ENCODE assay signal across 8 mouse cellular contexts in genomic region chr8:48843931-48844285, GRCm38 (mm10). TPM values are rescaled to one million over a fixed set of nuclear protein-coding genes. Genes with fewer than 3 reads are reported as not detected.
A peak's percentile ranks its signal among the peaks of the same experiment; 100 is the strongest.
DNase-seq lines count a peak whose midpoint lies in the region; ATAC-seq lines count a peak whose summit lies in the region.

TSS of gene Tenm3 (minus strand) at chr8:48843951.

- H3K9me3 ChIP-seq in heart, embryonic 10.5 days: no peaks in the 10 kb centered on the region

- H3K27me3 ChIP-seq in heart, embryonic 10.5 days (ENCODE audit: insufficient read depth, poor library complexity, severe bottlenecking): peaks cover 43% of the 10 kb centered on the region

- no peaks in the 10 kb centered on the region for H3K36me3 ChIP-seq in heart, embryonic 10.5 days

- peak within 1 kb of the TSS; percentile 83 for H3K4me3 ChIP-seq in heart, embryonic 10.5 days

- peak within 1 kb of the TSS; percentile 91 for H3K27ac ChIP-seq in heart, embryonic 10.5 days

- WGBS in heart, embryonic 10.5 days: under 1% methylated on average over 19 of the region's 19 CpGs

- peak; percentile 65 to 72 for DNase-seq in cerebellum, postnatal 14 days
- DNase-seq in ovary, postnatal 36 days (ENCODE audit: low spot score): peak; percentile 5
- DNase-seq in ovary, adult 18-20 months (ENCODE audit: low spot score): no peak
- no peak for DNase-seq in heart, embryonic 10.5 days (ENCODE audit: low spot score)
- DNase-seq in left cerebral cortex, postnatal 14 days (ENCODE audit: low spot score in 2 of 2): no peak
- DNase-seq in neural tube, embryonic 10.5 days (ENCODE audit: extremely low spot score, low spot score): peak; percentile 69
- DNase-seq in natural killer cell, adult 2 months (ENCODE audit: low spot score in 2 of 2): no peak

- H3K4me1 ChIP-seq in heart, embryonic 10.5 days: peaks cover 23% of the 10 kb centered on the region

- intact Hi-C loops in left cerebral cortex, postnatal 14 days (cut with DNase I): loop anchor here (5.0 to 10.0 kb wide), 3 partner anchors 179 to 622 kb away; no protein-coding TSS in a partner anchor

- no peak for ATAC-seq in cerebellum, adult (ENCODE audit: insufficient number of reproducible peaks, low FRiP score, low TSS enrichment)

RNA-seq across cellular contexts. Expression of gene Tenm3, which starts in this region (rescaled TPM):
- 13.9 and 24.9 TPM in 2 replicates for polyA plus RNA-seq in heart, embryonic 10.5 days (2016; fragmentation: Nextera tagmentation; extraction: Ambion mirVana)
- 100 to 1,000 TPM in 1 of 2 experiments, 10 to 100 TPM in 1; 80.8 to 102 TPM for total RNA-seq in left cerebral cortex, postnatal 14 days (2021)

Comparison
In these comparisons a context has a peak if more than half of its experiments do, and no peak if none do; other contexts are left out.
1. DNase-seq: peak in cerebellum, postnatal 14 days (2 of 2), ovary, postnatal 36 days (single experiment) and neural tube, embryonic 10.5 days (single experiment); none in ovary, adult 18-20 months (single experiment), heart, embryonic 10.5 days (single experiment), left cerebral cortex, postnatal 14 days (0 of 2) and natural killer cell, adult 2 months (0 of 2).